Mouse (Mus musculus) heart, embryonic 15.5 days (tissue): ENCODE results near the gene Gpm6b. TPM values are rescaled to one million over a fixed set of nuclear protein-coding genes. Genes with fewer than 3 reads are reported as not detected.

Experiments
- ATAC-seq: fragments of 200-750 bp; cut with Nextera tagmentation; replicated peaks from 2 replicates; pipeline ENCODE4 v1.8.0; 2017; ENCODE audit warnings: low read depth, moderate TSS enrichment; ENCODE audit not compliant: insufficient number of reproducible peaks, insufficient read depth, low FRiP score
- H3K27ac ChIP-seq: fragments of 300-500 bp; sonication (generic); 2 replicates; pipeline ENCODE4 v1.5.1; 2015; ENCODE audit warnings: mild to moderate bottlenecking, inconsistent platforms
- H3K27me3 ChIP-seq: fragments of 300-500 bp; sonication (generic); 2 replicates; pipeline ENCODE4 v1.6.1; 2015; ENCODE audit warnings: inconsistent platforms
- H3K36me3 ChIP-seq: fragments of 300-500 bp; sonication (generic); 2 replicates; pipeline ENCODE4 v1.6.1; 2015; ENCODE audit warnings: mild to moderate bottlenecking, inconsistent platforms
- H3K4me1 ChIP-seq: fragments of 300-500 bp; sonication (generic); replicated peaks from 2 replicates; pipeline ENCODE4 v1.6.1; 2015; ENCODE audit warnings: inconsistent platforms
- H3K4me2 ChIP-seq: fragments of 300-500 bp; sonication (generic); 2 replicates; pipeline ENCODE4 v1.6.1; 2015; ENCODE audit warnings: inconsistent platforms, mild to moderate bottlenecking, moderate library complexity
- H3K4me3 ChIP-seq: fragments of 300-500 bp; sonication (generic); 2 replicates; pipeline ENCODE4 v1.5.1; 2015; ENCODE audit warnings: mild to moderate bottlenecking, inconsistent platforms
- H3K9ac ChIP-seq: fragments of 300-500 bp; sonication (generic); 2 replicates; pipeline ENCODE4 v1.6.1; 2015; ENCODE audit warnings: mild to moderate bottlenecking, inconsistent platforms
- H3K9me3 ChIP-seq: fragments of 300-500 bp; sonication (generic); replicated peaks from 2 replicates; pipeline ENCODE4 v1.6.1; 2016; ENCODE audit warnings: inconsistent platforms
- WGBS: fragments of 180-500 bp; shearing (Covaris S2); methylation state at CpG from one replicate; pipeline ENCODE4 v1.1.7; 2015; ENCODE audit warnings: mixed read lengths; 5-methylcytosine and 5-hydroxymethylcytosine counted together
- polyA plus RNA-seq: library from polyadenylated mRNA; unstranded; fragments of >200 nt; fragmentation: Nextera tagmentation; extraction: Ambion mirVana; gene quantifications from 2 replicates; pipeline ENCODE4 v1.2.1, GENCODE M21; 2015

Gpm6b gene
- polyA plus RNA-seq, 1 experiment from 2014 or later: 6.9 TPM

DNA sequence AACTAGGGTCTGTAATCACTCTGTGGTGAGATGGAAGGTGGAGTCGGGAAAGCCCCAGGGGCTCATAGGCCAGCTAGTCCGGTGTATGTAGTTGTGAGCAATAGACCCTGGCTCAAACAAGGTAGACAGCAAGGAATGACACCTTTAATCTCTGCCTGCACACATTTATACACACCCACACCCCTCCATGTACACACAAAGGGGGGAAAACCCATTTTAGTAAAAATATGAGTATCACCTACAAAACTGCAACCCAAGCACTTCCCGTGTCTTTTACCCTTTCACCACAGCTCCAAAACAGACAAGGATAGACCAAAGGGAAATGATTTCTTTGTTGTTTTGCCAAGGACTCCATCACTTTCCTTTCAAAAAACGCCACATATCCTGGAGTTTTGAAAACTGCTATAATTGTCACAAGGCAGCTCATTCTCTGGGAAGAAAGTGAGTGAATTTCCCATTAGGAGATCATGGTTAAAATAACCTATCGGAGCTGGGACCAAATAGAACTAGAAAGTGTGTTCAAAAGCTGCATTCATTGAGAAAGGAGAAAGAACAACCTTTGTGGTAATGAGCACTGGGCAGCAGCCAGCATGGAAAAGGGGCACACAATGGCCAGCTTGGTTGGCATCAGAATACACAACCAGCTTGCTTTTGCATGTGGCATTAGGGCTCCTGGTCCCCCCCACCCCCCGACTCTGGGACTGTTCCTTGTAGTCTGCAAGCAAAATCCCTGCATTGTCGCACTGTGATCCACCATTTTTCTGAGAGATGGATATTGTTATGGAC lies 68.9 kb downstream of the Gpm6b start:
- ATAC-seq: no peak
- Histone ChIP-seq H3K4me2 (no peak overlapping the region), H3K27ac (no peak overlapping the region), H3K4me3 (no peak overlapping the region), H3K36me3 (no peaks in the 10 kb centered on the region), H3K4me1 (no peaks in the 10 kb centered on the region), H3K27me3 (no peaks in the 10 kb centered on the region), H3K9ac (no peak overlapping the region), H3K9me3 (no peaks in the 10 kb centered on the region)
- WGBS: 71% methylated on average over 7 of the region's 7 CpGs

DNA sequence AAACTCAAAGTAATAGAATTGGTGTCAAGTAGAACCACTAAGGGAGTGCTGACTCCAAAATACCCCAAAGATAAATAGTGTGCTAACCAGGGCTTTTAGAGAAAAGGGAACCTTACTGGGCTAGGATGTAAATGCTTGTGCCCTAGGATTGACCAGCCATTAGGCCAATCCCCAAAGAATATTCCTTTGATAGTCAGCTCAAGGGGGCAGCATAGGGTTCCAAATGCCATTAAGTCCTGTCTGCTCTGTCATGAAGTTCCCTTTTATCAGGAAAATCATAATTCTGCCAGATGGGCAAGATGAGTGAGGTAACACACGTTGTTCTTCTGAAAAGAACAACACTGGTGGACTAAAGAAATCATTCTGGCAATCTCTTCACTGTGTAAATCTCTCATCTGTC lies 70.1 kb downstream of the Gpm6b start:
- no peak overlapping the region for H3K27ac ChIP-seq

DNA sequence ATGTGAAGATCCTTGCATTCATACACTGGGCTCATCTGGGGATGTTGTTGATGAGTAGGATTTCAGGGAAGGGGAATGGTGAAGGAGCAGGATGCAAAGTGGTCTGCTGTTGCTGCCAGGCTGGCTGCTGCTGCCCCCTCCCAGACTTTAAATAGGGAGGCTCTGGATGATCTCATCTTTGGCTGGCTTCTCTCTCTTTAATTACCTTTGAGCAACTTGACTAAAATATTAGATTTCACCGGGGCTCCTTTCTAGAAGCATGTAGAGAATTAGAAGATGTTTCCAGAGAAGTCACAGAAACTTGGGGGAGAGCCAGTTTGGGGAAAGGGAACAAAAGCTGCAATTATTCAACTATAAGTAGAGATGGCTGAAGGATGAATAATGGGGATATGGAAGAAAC lies 76.5 kb downstream of the Gpm6b start:
- Histone ChIP-seq H3K36me3 (no peaks in the 10 kb centered on the region), H3K4me1 (no peaks in the 10 kb centered on the region), H3K9ac (no peak overlapping the region), H3K4me2 (no peak overlapping the region), H3K4me3 (no peak overlapping the region), H3K27ac (no peak overlapping the region), H3K9me3 (no peaks in the 10 kb centered on the region), H3K27me3 (no peaks in the 10 kb centered on the region)
- no peak for ATAC-seq
- WGBS: 44% methylated on average over 1 of the region's 1 CpGs

More for the DNA sequence above, 70.1 kb downstream of the Gpm6b start:
- ATAC-seq: no peak
- H3K4me1 ChIP-seq: no peaks in the 10 kb centered on the region
- 55% methylated on average over 1 of the region's 1 CpGs for WGBS
- H3K4me3 ChIP-seq: no peak overlapping the region
- H3K4me2 ChIP-seq: no peak overlapping the region
- H3K36me3 ChIP-seq: no peaks in the 10 kb centered on the region
- H3K27me3 ChIP-seq: no peaks in the 10 kb centered on the region
- H3K9ac ChIP-seq: no peak overlapping the region
- H3K9me3 ChIP-seq: no peaks in the 10 kb centered on the region

DNA sequence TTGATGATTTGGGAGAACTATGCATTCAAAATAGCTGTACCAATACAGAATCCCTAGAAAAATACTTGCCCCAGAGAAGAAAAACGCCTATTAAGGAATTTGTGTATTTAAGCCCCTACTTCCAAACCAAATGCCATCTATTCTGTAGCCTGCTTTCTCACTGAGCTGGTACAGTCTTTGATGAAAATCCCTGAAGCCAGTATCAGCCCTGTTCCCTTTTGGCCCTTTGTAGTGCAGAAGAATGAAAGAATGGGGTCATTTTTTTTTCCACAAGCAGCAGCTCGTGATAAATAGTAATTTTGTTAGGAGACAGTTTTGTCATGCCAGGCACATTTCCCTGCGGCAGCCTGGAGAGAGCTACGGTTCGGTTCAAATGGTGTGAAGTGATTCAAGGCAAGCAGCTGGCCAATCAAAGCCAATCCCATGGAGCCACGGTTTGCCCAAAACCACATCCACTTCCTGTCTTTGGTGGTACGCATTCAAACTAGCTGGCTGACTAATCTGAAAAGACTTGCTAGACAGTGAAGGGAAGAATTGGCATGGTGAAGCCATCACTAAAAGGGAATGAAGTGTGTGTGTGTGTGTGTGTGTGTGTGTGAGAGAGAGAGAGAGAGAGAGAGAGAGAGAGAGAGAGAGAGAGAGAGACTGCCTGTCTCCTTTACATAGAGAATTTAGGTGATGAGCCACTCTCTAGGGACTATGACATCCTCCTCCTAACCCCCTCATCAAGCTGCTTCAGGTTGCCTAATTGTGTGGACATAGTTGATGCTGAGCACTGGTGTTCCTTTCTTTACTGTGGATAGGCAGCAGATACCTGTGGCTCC lies 78.1 kb downstream of the Gpm6b start:
- Histone ChIP-seq H3K4me2 (no peak overlapping the region), H3K27me3 (no peaks in the 10 kb centered on the region), H3K4me3 (no peak overlapping the region), H3K27ac (no peak overlapping the region), H3K36me3 (no peaks in the 10 kb centered on the region), H3K9me3 (no peaks in the 10 kb centered on the region), H3K4me1 (no peaks in the 10 kb centered on the region), H3K9ac (no peak overlapping the region)
- no peak for ATAC-seq
- WGBS: 53% methylated on average over 7 of the region's 7 CpGs

DNA sequence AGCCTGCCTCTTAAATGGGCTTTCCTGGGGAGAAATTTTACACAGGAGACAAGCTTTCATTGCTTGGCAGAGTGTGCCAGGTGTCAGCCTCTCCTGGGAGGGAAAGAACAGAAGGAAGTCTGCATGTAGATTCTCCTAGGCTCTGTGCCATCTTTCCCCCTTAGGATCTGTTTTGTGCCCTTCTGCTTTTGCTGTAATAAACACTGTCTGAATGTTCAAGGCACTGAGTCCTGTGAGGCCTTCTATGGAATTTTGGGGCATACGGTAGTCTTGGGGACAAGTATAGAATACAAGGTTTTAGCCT lies 78.6 kb downstream of the Gpm6b start:
- no peaks in the 10 kb centered on the region for H3K36me3 ChIP-seq
- 91% methylated on average over 1 of the region's 1 CpGs for WGBS
- no peaks in the 10 kb centered on the region for H3K4me1 ChIP-seq
- H3K4me2 ChIP-seq: no peak overlapping the region
- H3K27me3 ChIP-seq: no peaks in the 10 kb centered on the region
- no peak overlapping the region for H3K4me3 ChIP-seq
- no peak for ATAC-seq
- no peaks in the 10 kb centered on the region for H3K9me3 ChIP-seq
- H3K27ac ChIP-seq: no peak overlapping the region
- no peak overlapping the region for H3K9ac ChIP-seq

DNA sequence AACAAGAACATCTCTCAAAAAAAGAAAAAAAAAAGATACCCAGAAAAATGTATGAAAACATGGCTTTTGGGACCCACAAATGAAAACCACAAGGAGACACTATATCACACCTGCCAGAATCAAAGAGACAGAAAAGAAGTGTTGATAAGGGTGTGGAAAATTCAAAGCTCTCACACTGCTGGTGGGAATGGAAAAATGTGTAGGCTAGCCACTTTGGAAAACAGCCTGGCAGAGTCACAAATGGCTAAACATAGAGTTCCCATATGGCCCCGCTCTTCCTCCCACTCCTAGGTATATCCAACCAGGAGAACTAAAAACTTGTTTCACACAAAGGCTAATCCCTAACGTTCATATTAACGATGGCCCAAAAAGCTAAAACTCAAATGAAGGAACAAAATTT lies 84.5 kb downstream of the Gpm6b start:
- H3K27ac ChIP-seq: no peak overlapping the region
- no peaks in the 10 kb centered on the region for H3K36me3 ChIP-seq
- no peak overlapping the region for H3K9ac ChIP-seq
- H3K4me2 ChIP-seq: no peak overlapping the region
- H3K4me1 ChIP-seq: no peaks in the 10 kb centered on the region
- H3K4me3 ChIP-seq: no peak overlapping the region
- no peaks in the 10 kb centered on the region for H3K9me3 ChIP-seq
- no peaks in the 10 kb centered on the region for H3K27me3 ChIP-seq
- 85% methylated on average over 3 of the region's 3 CpGs for WGBS
- no peak for ATAC-seq

DNA sequence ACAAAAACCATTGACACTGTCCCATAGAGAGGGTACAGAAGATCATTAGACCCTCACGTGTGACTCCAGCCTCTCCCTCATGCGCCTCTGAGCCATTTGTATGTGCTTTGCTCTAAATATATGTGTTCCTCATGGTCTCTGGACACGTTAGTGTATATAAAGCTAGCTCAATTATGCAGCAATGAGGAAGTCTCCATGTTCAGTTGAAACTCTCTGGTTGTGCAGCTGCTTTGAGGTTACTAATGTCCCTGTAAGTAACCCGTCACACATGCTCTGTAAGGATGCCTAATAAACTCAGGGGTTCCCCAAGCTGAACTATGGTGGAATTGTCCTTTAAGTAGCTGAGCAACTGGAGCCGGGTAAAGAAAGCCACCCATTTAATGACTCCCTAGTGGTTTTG lies 88.9 kb downstream of the Gpm6b start:
- Histone ChIP-seq H3K27me3 (no peaks in the 10 kb centered on the region), H3K9me3 (no peaks in the 10 kb centered on the region), H3K9ac (no peak overlapping the region), H3K4me1 (0 out of 2 replicates have a peak, but pooled peaks cover 5% of the 10 kb centered on the region), H3K4me3 (no peak overlapping the region), H3K4me2 (no peak overlapping the region), H3K27ac (no peak overlapping the region), H3K36me3 (no peaks in the 10 kb centered on the region)
- 76% methylated on average over 5 of the region's 5 CpGs for WGBS
- ATAC-seq: no peak

DNA sequence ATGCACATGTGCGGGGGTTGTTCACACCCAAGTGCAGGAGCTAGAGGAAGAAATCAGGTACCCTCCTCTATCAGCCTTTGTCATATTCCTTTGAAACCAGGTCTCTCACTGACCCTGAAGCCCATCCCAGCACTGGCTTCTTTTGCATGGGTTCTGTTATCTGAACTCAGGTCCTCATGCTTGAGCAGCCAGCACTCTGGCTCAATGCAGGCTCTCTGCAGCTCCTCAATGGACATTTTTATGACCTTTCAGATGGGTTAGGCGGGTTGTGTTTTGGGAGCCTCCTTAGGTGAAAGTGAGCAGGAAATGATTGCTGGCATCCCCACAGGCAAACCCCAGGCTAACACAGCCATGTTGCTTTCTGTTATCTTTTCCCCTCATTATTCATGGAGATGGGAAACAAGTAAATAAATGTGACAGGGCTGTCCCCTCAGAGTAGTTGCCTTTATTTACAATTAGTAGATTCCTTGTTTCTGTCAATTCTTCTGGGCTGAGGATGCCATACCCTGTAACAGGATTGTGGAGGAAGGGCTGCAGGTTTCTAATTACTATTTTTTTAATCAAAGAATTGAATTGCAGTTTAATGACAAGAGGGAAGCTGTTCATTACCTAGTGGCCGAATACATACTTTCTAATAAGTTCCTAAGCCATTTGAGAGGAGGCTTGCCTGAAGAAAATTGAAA lies 89.6 kb downstream of the Gpm6b start:
- WGBS: 48% methylated on average over 3 of the region's 3 CpGs
- Histone ChIP-seq H3K4me1 (0 out of 2 replicates have a peak, but pooled peaks cover 5% of the 10 kb centered on the region), H3K27me3 (no peaks in the 10 kb centered on the region), H3K36me3 (no peaks in the 10 kb centered on the region), H3K9ac (no peak overlapping the region), H3K4me2 (no peak overlapping the region), H3K9me3 (no peaks in the 10 kb centered on the region), H3K4me3 (no peak overlapping the region), H3K27ac (no peak overlapping the region)
- no peak for ATAC-seq

DNA sequence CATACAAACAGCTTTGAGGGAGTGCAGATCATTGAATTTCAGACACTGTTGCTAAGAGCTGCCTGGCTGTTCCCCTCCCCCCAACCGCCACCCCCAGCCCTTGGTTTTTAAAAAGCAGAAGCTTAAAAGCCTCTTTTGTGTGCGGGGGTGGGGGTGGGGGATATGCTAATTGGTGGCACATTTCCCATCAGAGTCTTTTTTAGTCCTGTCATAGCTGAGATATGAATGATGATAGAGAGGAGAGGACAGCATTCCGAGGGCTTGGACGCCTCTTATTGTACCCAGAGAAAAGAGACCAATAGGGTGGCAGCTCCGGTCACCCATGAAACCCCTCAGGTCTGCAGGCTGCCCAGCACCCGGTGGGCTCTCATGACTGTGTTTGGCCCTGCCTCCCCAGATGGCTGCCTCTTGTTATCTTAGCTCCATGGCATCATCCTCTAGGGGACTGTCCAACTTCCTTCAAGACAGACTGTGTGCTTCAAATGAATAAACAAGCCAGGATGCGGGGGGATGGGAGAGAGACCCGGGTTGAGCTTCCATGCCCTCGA lies 90.3 kb downstream of the Gpm6b start:
- no peak overlapping the region for H3K27ac ChIP-seq

DNA sequence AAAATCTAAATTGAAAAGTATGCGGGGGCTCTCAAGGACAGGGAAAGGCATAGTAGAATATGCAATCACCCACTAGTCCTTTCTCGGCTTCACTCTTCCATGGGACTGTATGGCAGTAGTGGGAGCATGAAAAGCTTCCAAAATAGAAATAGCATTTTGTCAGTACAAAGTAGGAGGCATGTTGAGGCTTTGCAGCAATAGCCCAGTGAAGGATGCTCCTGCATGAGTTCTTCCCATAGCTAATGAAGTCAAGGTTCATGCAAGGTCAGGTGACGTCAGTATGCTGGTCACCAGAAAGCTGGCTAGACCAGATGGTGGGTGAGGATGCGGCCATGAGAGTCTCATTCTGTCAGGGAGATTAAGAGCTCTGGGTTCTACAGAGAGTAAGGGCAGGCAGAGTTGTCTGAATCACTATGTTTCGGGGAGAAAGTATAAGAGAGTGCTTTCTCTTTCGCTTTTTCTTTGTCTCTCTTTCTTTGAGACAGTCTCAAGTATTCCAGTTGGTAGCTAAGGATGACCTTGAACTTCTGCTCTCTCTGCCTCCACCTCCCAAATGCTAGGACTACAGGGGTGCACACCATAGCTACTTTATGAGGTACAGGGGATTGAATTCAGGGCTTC lies 95.9 kb downstream of the Gpm6b start:
- H3K27ac ChIP-seq: no peak overlapping the region
- ATAC-seq: no peak
- WGBS: 76% methylated on average over 6 of the region's 6 CpGs

More for the DNA sequence above, 90.3 kb downstream of the Gpm6b start:
- no peak overlapping the region for H3K9ac ChIP-seq
- 0 out of 2 replicates have a peak, but pooled peaks cover 5% of the 10 kb centered on the region for H3K4me1 ChIP-seq
- WGBS: 26% methylated on average over 9 of the region's 9 CpGs
- peak overlapping the region; percentile 15; the same call in 1 of the 2 replicates for H3K4me2 ChIP-seq
- no peaks in the 10 kb centered on the region for H3K9me3 ChIP-seq
- H3K4me3 ChIP-seq: no peak overlapping the region
- H3K27me3 ChIP-seq: no peaks in the 10 kb centered on the region
- ATAC-seq: no peak
- no peaks in the 10 kb centered on the region for H3K36me3 ChIP-seq

DNA sequence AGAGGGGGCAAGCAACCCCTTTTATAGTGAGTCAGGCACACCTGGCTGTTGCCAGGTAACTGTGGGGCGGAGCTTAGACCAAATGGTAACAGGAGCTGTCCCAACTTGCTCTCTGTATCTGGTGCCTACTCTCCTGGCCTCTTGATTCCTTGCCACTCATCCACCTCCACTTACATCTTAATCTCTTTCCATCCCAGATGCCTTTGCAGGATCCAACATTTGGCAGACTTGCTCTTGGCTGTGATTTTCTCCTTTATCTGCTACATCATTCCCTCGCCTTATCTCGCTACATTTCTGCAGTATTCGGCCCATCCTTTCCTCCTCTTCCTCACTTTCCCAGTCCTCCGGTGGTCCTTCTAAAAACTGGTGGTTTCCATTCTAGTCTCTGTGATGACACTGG lies 99.6 kb downstream of the Gpm6b start:
- no peaks in the 10 kb centered on the region for H3K9me3 ChIP-seq
- H3K27me3 ChIP-seq: no peaks in the 10 kb centered on the region
- H3K4me2 ChIP-seq: no peak overlapping the region
- no peak overlapping the region for H3K27ac ChIP-seq
- H3K4me3 ChIP-seq: no peak overlapping the region
- no peaks in the 10 kb centered on the region for H3K36me3 ChIP-seq
- ATAC-seq: no peak
- H3K9ac ChIP-seq: no peak overlapping the region
- H3K4me1 ChIP-seq: no peaks in the 10 kb centered on the region
- 66% methylated on average over 5 of the region's 5 CpGs for WGBS

More for the DNA sequence above, 95.9 kb downstream of the Gpm6b start:
- no peak overlapping the region for H3K4me3 ChIP-seq
- no peak overlapping the region for H3K4me2 ChIP-seq
- H3K9ac ChIP-seq: no peak overlapping the region
- H3K36me3 ChIP-seq: no peaks in the 10 kb centered on the region
- no peaks in the 10 kb centered on the region for H3K27me3 ChIP-seq
- H3K9me3 ChIP-seq: no peaks in the 10 kb centered on the region
- H3K4me1 ChIP-seq: no peaks in the 10 kb centered on the region
